Mouse (Mus musculus) monocyte, adult 2 months (primary cell): ENCODE results near the gene Tomm6.
A peak's percentile ranks its signal among the peaks of the same experiment; 100 is the strongest.
"Not testable (repeated sequence)": the region's sequence is repeated elsewhere in the genome, so short reads cannot be mapped to it uniquely, and the experiment has no call there.

Experiments
- DNase-seq, 2 experiments: peaks; one replicate each; pipeline ENCODE4 v3.0.0; 2022; ENCODE audit warnings: low spot score in 2 of 2, low read depth in 1 of 2

Gene Tomm6

GRCm38 (mm10) chr17:47654346-47654745 is 33.8 kb downstream of the Tomm6 start:
- DNase-seq: not testable (repeated sequence)

- DNase-seq: no peak
Measured at GRCm38 (mm10) chr17:47651953-47652352, 36.2 kb downstream of the Tomm6 start.

GRCm38 (mm10) chr17:47648966-47649365 is 39.2 kb downstream of the Tomm6 start:
- DNase-seq: no peak

GRCm38 (mm10) chr17:47646683-47647082 is 41.5 kb downstream of the Tomm6 start:
- peak; percentile 35 to 58 for DNase-seq

- DNase-seq: no peak
Measured at GRCm38 (mm10) chr17:47642992-47643391, 45.2 kb downstream of the Tomm6 start.
